Mouse (Mus musculus) stomach, embryonic 16.5 days (tissue): ENCODE measurements at regions not wholly inside any gene's neighbourhood (a gene's known extent, or its start where the extent isn't known, plus 50 kb on each side); places are given as distances from the start of the nearest gene placed in this dataset.

ENCODE experiments used
- ATAC-seq: fragments of 200-750 bp; cut with Nextera tagmentation; 2 replicates; pipeline ENCODE4 v1.8.0; 2017; ENCODE audit warnings: moderate number of reproducible peaks, moderate TSS enrichment; ENCODE audit not compliant: insufficient read depth, low FRiP score
- H3K27ac ChIP-seq: fragments of 300-500 bp; sonication (generic); 2 replicates; pipeline ENCODE4 v1.5.1; 2014; ENCODE audit warnings: low read length
- H3K27me3 ChIP-seq: fragments of 300-500 bp; sonication (generic); 2 replicates; pipeline ENCODE4 v1.6.1; 2014; ENCODE audit warnings: low read length, control low read depth, mixed read lengths; ENCODE audit not compliant: control insufficient read depth, insufficient read depth
- H3K36me3 ChIP-seq: fragments of 300-500 bp; sonication (generic); 2 replicates; pipeline ENCODE4 v1.6.1; 2014; ENCODE audit warnings: low read length; ENCODE audit not compliant: control insufficient read depth, insufficient read depth
- H3K4me1 ChIP-seq: fragments of 300-500 bp; sonication (generic); 2 replicates; pipeline ENCODE4 v1.6.1; 2014; ENCODE audit warnings: low read length, control low read depth, mixed read lengths; ENCODE audit not compliant: control insufficient read depth, insufficient read depth
- H3K4me2 ChIP-seq: fragments of 300-500 bp; sonication (generic); 2 replicates; pipeline ENCODE4 v1.6.1; 2014; ENCODE audit warnings: low read depth, low read length, mixed read lengths
- H3K4me3 ChIP-seq: fragments of 300-500 bp; sonication (generic); replicated peaks from 2 replicates; pipeline ENCODE4 v1.5.1; 2014; ENCODE audit warnings: mild to moderate bottlenecking, low read length
- H3K9ac ChIP-seq: fragments of 300-500 bp; sonication (generic); 2 replicates; pipeline ENCODE4 v1.6.1; 2014; ENCODE audit warnings: low read length
- H3K9me3 ChIP-seq: fragments of 300-500 bp; sonication (generic); replicated peaks from 2 replicates; pipeline ENCODE4 v1.6.1; 2016; ENCODE audit warnings: low read length, control low read depth; ENCODE audit not compliant: control insufficient read depth
- WGBS: fragments of 180-500 bp; shearing (Covaris S2); extraction: QIAGEN DNeasy Blood & Tissue Kit; methylation state at CpG from one replicate; pipeline ENCODE4 v1.1.7; 2014; 5-methylcytosine and 5-hydroxymethylcytosine counted together

- no peak overlapping the region for H3K4me3 ChIP-seq
- no peaks in the 10 kb centered on the region for H3K4me1 ChIP-seq
- H3K36me3 ChIP-seq: no peaks in the 10 kb centered on the region
- H3K27me3 ChIP-seq: no peaks in the 10 kb centered on the region
- no peak overlapping the region for H3K9ac ChIP-seq
- H3K27ac ChIP-seq: no peak overlapping the region
- H3K9me3 ChIP-seq: no peaks in the 10 kb centered on the region
- no peak overlapping the region for H3K4me2 ChIP-seq
- ATAC-seq: no peak
- 88% methylated on average over 5 of the region's 9 CpGs for WGBS
Observed at GRCm38 (mm10) chr4:75355621-75356020, 77.5 kb upstream of the Dmac1 start.

GRCm38 (mm10) chr4:75334496-75334895 lies 56.4 kb upstream of the Dmac1 start:
- Histone ChIP-seq H3K4me1 (no peaks in the 10 kb centered on the region), H3K9me3 (no peaks in the 10 kb centered on the region), H3K4me2 (no peak overlapping the region), H3K4me3 (no peak overlapping the region), H3K36me3 (no peaks in the 10 kb centered on the region), H3K27me3 (no peaks in the 10 kb centered on the region), H3K27ac (no peak overlapping the region), H3K9ac (no peak overlapping the region)
- whole genome bisulfite sequencing: 80% methylated on average over 2 of the region's 2 CpGs
- ATAC-seq: no peak

GRCm38 (mm10) chr4:75332791-75333190 lies 54.7 kb upstream of the Dmac1 start:
- H3K4me2 ChIP-seq: no peak overlapping the region
- no peak for ATAC-seq
- no peaks in the 10 kb centered on the region for H3K9me3 ChIP-seq

GRCm38 (mm10) chr4:75329511-75330171 lies 51.5 kb upstream of the Dmac1 start:
- no peak overlapping the region for H3K9ac ChIP-seq
- no peaks in the 10 kb centered on the region for H3K9me3 ChIP-seq
- H3K4me2 ChIP-seq: no peak overlapping the region
- H3K27me3 ChIP-seq: no peaks in the 10 kb centered on the region
- peak; percentile 47; the same call in 1 of the 2 replicates for ATAC-seq
- H3K4me3 ChIP-seq: no peak overlapping the region
- no peaks in the 10 kb centered on the region for H3K36me3 ChIP-seq
- no peaks in the 10 kb centered on the region for H3K4me1 ChIP-seq
- peak overlapping the region; percentile 47; the same call in 1 of the 2 replicates for H3K27ac ChIP-seq
- WGBS: 35% methylated on average over 6 of the region's 6 CpGs

More at GRCm38 (mm10) chr4:75332791-75333190, 54.7 kb upstream of the Dmac1 start:
- WGBS: 87% methylated on average over 5 of the region's 5 CpGs
- Histone ChIP-seq H3K9ac (no peak overlapping the region), H3K4me1 (no peaks in the 10 kb centered on the region), H3K4me3 (no peak overlapping the region), H3K27ac (no peak overlapping the region), H3K27me3 (no peaks in the 10 kb centered on the region), H3K36me3 (no peaks in the 10 kb centered on the region)
